Mouse (Mus musculus): ENCODE measurements around the gene Exoc8.

Gene Exoc8

GRCm38 (mm10) chr8:124897386-124898250 lies at the start of gene Exoc8, which contains the start of gene Sprtn:
TSS of gene Exoc8 (minus strand) at chr8:124897705.
TSS of gene Sprtn (plus strand) at chr8:124897886.
- in situ Hi-C loops (cut with MboI, MseI), result loop anchor here in 1 of 2 experiments (25.0 kb wide), 1 partner anchor 1540 kb away; no protein-coding TSS in a partner anchor

- in situ Hi-C loops (cut with MboI, MseI), result no loop called here
Measured at GRCm38 (mm10) chr8:124944406-124944805, 46.9 kb upstream of the Exoc8 start.

GRCm38 (mm10) chr8:124943801-124944200 lies 46.3 kb upstream of the Exoc8 start:
- in situ Hi-C loops (cut with MboI, MseI), result no loop called here

GRCm38 (mm10) chr8:124937293-124937692 lies 39.8 kb upstream of the Exoc8 start:
- in situ Hi-C loops (cut with MboI, MseI), result no loop called here

- in situ Hi-C loops (cut with MboI, MseI), result no loop called here
Measured at GRCm38 (mm10) chr8:124936699-124937098, 39.2 kb upstream of the Exoc8 start.

GRCm38 (mm10) chr8:124935116-124935515 lies 37.6 kb upstream of the Exoc8 start:
- in situ Hi-C loops (cut with MboI, MseI), result no loop called here

GRCm38 (mm10) chr8:124932435-124932834 lies 34.9 kb upstream of the Exoc8 start:
- in situ Hi-C loops (cut with MboI, MseI), result no loop called here

- in situ Hi-C loops (cut with MboI, MseI), result no loop called here
Measured at GRCm38 (mm10) chr8:124930649-124931048, 33.1 kb upstream of the Exoc8 start.

GRCm38 (mm10) chr8:124930086-124930485 lies 32.6 kb upstream of the Exoc8 start:
- in situ Hi-C loops (cut with MboI, MseI), result no loop called here

- in situ Hi-C loops (cut with MboI, MseI), result no loop called here
Measured at GRCm38 (mm10) chr8:124929006-124929405, 31.5 kb upstream of the Exoc8 start.

GRCm38 (mm10) chr8:124926351-124926771 lies 28.9 kb upstream of the Exoc8 start:
- in situ Hi-C loops (cut with MboI, MseI), result no loop called here

GRCm38 (mm10) chr8:124925544-124926266 lies 28.2 kb upstream of the Exoc8 start:
- in situ Hi-C loops (cut with MboI, MseI), result no loop called here

GRCm38 (mm10) chr8:124923971-124924652 lies 26.6 kb upstream of the Exoc8 start:
- in situ Hi-C loops (cut with MboI, MseI), result no loop called here

- in situ Hi-C loops (cut with MboI, MseI), result no loop called here
Measured at GRCm38 (mm10) chr8:124922490-124923089, 25.1 kb upstream of the Exoc8 start.

- in situ Hi-C loops (cut with MboI, MseI), result no loop called here
Measured at GRCm38 (mm10) chr8:124921369-124922279, 24.1 kb upstream of the Exoc8 start.

- in situ Hi-C loops (cut with MboI, MseI), result no loop called here
Measured at GRCm38 (mm10) chr8:124917741-124918484, 20.4 kb upstream of the Exoc8 start.

GRCm38 (mm10) chr8:124914061-124914460 lies 16.6 kb upstream of the Exoc8 start:
- in situ Hi-C loops (cut with MboI, MseI), result no loop called here

- in situ Hi-C loops (cut with MboI, MseI), result no loop called here
Measured at GRCm38 (mm10) chr8:124911938-124912872, 14.7 kb upstream of the Exoc8 start.

- in situ Hi-C loops (cut with MboI, MseI), result no loop called here
Measured at GRCm38 (mm10) chr8:124910349-124910748, 12.8 kb upstream of the Exoc8 start.

Measured in T-helper 17 cell (primary cell).